Mouse (Mus musculus): ENCODE data around the gene Tnrc6b. TPM values are rescaled to one million over a fixed set of nuclear protein-coding genes. Genes with fewer than 3 reads are reported as not detected.

The Tnrc6b gene
- polyA plus RNA-seq, 1 experiment from 2014 or later = 6.5 TPM

GRCm38 (mm10) chr15:80706596-80706995, 4.5 kb upstream of the Tnrc6b start:
- peak overlapping the region; percentile 76 for H3K4me2 ChIP-seq (replicated peaks; ENCODE audit: low read depth)
- WGBS = 8% methylated on average over 11 of the region's 11 CpGs
- H3K9ac ChIP-seq (ENCODE audit: low read depth, low read length) = no peak overlapping the region
- H3K27me3 ChIP-seq (replicated peaks; ENCODE audit: control insufficient read depth, insufficient read depth, low read length) = no peaks in the 10 kb centered on the region
- peak overlapping the region; percentile 29 for H3K4me3 ChIP-seq (ENCODE audit: low read depth, low read length)
- no peaks in the 10 kb centered on the region for H3K36me3 ChIP-seq (ENCODE audit: control insufficient read depth, insufficient read depth)
- peaks cover 15% of the 10 kb centered on the region; the same call in 1 of the 2 replicates for H3K4me1 ChIP-seq (replicated peaks; ENCODE audit: control insufficient read depth, insufficient read depth, low read length)
- no peak for ATAC-seq
- TF ChIP-seq CTCF (IDR thresholded peaks at IDR 0.05; ENCODE audit: low read depth) = no peak
- H3K9me3 ChIP-seq (ENCODE audit: control insufficient read depth) = no peaks in the 10 kb centered on the region
- H3K27ac ChIP-seq (ENCODE audit: low read depth, low read length) = no peak overlapping the region

DNA sequence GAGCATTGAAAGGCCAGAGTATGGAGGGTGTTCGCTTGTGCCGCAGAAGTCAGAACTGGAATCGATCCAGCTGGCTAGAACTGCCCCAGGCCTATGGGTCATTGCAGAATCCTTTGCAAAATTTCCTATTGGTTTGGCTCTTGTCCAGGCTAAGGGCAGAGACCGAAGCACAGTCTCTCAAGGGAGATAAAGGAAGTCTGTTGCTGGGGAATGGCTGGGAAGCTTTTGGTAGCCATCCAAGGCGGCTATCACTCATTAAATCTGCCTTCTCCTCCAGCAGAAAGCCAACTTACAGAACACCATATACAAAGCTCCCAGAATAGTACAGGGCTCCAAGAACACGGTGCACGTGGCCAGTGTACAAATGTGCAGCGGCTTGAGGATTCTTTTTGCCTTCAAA, 4.0 kb upstream of the Tnrc6b start:
- no peak for ATAC-seq
- Histone ChIP-seq H3K4me2 (replicated peaks; ENCODE audit: low read depth) (peak overlapping the region; percentile 76), H3K36me3 (ENCODE audit: control insufficient read depth, insufficient read depth) (no peaks in the 10 kb centered on the region), H3K4me1 (replicated peaks; ENCODE audit: control insufficient read depth, insufficient read depth, low read length) (peaks cover 15% of the 10 kb centered on the region; the same call in 1 of the 2 replicates), H3K4me3 (ENCODE audit: low read depth, low read length) (no peak overlapping the region), H3K9me3 (ENCODE audit: control insufficient read depth) (no peaks in the 10 kb centered on the region), H3K9ac (ENCODE audit: low read depth, low read length) (no peak overlapping the region), H3K27me3 (replicated peaks; ENCODE audit: control insufficient read depth, insufficient read depth, low read length) (no peaks in the 10 kb centered on the region), H3K27ac (ENCODE audit: low read depth, low read length) (no peak overlapping the region)
- WGBS = 37% methylated on average over 8 of the region's 8 CpGs
- no peak for TF ChIP-seq CTCF (IDR thresholded peaks at IDR 0.05; ENCODE audit: low read depth)

- Histone ChIP-seq H3K9me3 (ENCODE audit: control insufficient read depth) (no peaks in the 10 kb centered on the region), H3K27ac (ENCODE audit: low read depth, low read length) (no peak overlapping the region), H3K36me3 (ENCODE audit: control insufficient read depth, insufficient read depth) (no peaks in the 10 kb centered on the region), H3K4me2 (replicated peaks; ENCODE audit: low read depth) (peak overlapping the region; percentile 59), H3K9ac (ENCODE audit: low read depth, low read length) (no peak overlapping the region), H3K4me1 (replicated peaks; ENCODE audit: control insufficient read depth, insufficient read depth, low read length) (peaks cover 15% of the 10 kb centered on the region; the same call in 1 of the 2 replicates), H3K27me3 (replicated peaks; ENCODE audit: control insufficient read depth, insufficient read depth, low read length) (no peaks in the 10 kb centered on the region), H3K4me3 (ENCODE audit: low read depth, low read length) (no peak overlapping the region)
- no peak for ATAC-seq
- WGBS = 35% methylated on average over 6 of the region's 6 CpGs
- peak; percentile 51 for TF ChIP-seq CTCF (IDR thresholded peaks at IDR 0.05; ENCODE audit: low read depth)
Measured at GRCm38 (mm10) chr15:80709593-80709992, 1.5 kb upstream of the Tnrc6b start.

GRCm38 (mm10) chr15:80710257-80710607, 881 bp upstream of the Tnrc6b start:
- ATAC-seq = no peak
- H3K9ac ChIP-seq (ENCODE audit: low read depth, low read length) = no peak overlapping the region
- H3K27me3 ChIP-seq (replicated peaks; ENCODE audit: control insufficient read depth, insufficient read depth, low read length) = no peaks in the 10 kb centered on the region
- peak overlapping the region; percentile 59 for H3K4me2 ChIP-seq (replicated peaks; ENCODE audit: low read depth)
- H3K4me1 ChIP-seq (replicated peaks; ENCODE audit: control insufficient read depth, insufficient read depth, low read length) = peaks cover 15% of the 10 kb centered on the region; the same call in 1 of the 2 replicates
- 14% methylated on average over 5 of the region's 5 CpGs for WGBS
- H3K9me3 ChIP-seq (ENCODE audit: control insufficient read depth) = no peaks in the 10 kb centered on the region
- no peaks in the 10 kb centered on the region for H3K36me3 ChIP-seq (ENCODE audit: control insufficient read depth, insufficient read depth)
- peak overlapping the region; percentile 97; the same call in 1 of the 2 replicates for H3K4me3 ChIP-seq (ENCODE audit: low read depth, low read length)
- no peak for TF ChIP-seq CTCF (IDR thresholded peaks at IDR 0.05; ENCODE audit: low read depth)
- peak overlapping the region; percentile 88; the same call in 1 of the 2 replicates for H3K27ac ChIP-seq (ENCODE audit: low read depth, low read length)

DNA sequence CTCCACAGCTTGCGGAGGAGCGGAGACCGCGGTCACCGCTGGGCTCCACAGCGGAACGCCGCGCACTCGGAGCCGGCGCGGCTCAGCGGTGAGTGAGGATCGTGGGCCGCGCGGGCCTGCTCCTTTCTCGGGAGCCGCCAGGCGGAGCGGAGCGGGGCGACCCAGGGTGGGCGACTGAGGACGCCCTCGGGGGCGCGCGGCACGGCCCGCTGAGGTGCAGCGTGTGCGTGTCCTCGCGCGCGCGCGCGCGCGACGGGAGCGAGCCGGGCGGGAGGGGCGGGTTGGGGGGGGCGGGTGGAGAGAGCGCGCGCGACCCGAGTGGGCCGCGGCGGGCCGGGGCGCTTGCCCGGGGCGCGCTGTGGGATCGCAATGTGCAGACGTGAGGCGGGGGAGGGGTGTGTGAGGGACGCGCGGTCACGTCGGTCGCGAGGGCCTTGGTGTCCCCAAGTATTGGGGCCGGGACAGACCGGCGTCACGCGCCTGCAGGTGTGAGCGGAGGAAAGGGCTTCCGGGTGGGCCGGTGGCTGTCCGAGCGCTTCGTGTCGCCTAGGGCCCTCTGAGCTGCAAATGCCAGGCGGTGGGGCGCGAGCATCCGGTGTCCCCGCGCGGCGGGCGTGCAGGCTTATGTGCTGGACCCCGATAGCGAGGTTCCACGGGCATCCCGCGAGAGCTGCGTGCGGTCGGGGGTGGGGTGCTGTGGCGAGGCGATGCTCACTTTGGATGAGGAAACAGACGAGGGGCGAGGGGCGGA, 463 bp downstream of the Tnrc6b start:
- Histone ChIP-seq H3K27me3 (replicated peaks; ENCODE audit: control insufficient read depth, insufficient read depth, low read length) (no peaks in the 10 kb centered on the region), H3K4me3 (ENCODE audit: low read depth, low read length) (peak overlapping the region; percentile 97), H3K27ac (ENCODE audit: low read depth, low read length) (peak overlapping the region; percentile 88), H3K4me1 (replicated peaks; ENCODE audit: control insufficient read depth, insufficient read depth, low read length) (0 out of 2 replicates have a peak, but pooled peaks cover 15% of the 10 kb centered on the region), H3K9ac (ENCODE audit: low read depth, low read length) (peak overlapping the region; percentile 99), H3K4me2 (replicated peaks; ENCODE audit: low read depth) (peak overlapping the region; percentile 92), H3K9me3 (ENCODE audit: control insufficient read depth) (no peaks in the 10 kb centered on the region), H3K36me3 (ENCODE audit: control insufficient read depth, insufficient read depth) (no peaks in the 10 kb centered on the region)
- ATAC-seq = peak; percentile 45
- peak; percentile 35 for TF ChIP-seq CTCF (IDR thresholded peaks at IDR 0.05; ENCODE audit: low read depth)
- WGBS = under 1% methylated on average over 83 of the region's 106 CpGs

DNA sequence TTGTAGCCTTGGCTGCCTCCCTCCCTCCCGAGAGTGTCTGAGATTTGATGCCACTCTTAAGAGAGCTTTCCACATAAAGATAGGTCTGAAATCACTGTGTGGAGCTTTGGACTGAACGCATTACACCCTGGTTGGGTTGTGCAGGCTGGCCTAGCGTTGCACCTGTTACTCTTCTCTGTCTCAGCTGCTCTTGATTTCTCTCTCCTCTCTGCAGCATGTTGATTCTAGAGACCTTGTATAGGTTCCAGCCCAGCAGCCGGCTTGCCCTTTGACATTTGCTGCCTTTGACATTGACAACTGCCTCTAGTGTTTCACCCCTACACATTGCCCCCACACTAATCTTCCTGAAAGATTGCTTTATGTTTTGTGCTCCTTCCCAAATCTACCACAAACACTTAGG, 3.2 kb downstream of the Tnrc6b start:
- no peaks in the 10 kb centered on the region for H3K9me3 ChIP-seq (ENCODE audit: control insufficient read depth)
- H3K9ac ChIP-seq (ENCODE audit: low read depth, low read length) = no peak overlapping the region
- H3K4me3 ChIP-seq (ENCODE audit: low read depth, low read length) = no peak overlapping the region
- no peak overlapping the region for H3K4me2 ChIP-seq (replicated peaks; ENCODE audit: low read depth)
- H3K36me3 ChIP-seq (ENCODE audit: control insufficient read depth, insufficient read depth) = no peaks in the 10 kb centered on the region
- H3K4me1 ChIP-seq (replicated peaks; ENCODE audit: control insufficient read depth, insufficient read depth, low read length) = 0 out of 2 replicates have a peak, but pooled peaks cover 7% of the 10 kb centered on the region
- no peak for ATAC-seq
- H3K27ac ChIP-seq (ENCODE audit: low read depth, low read length) = no peak overlapping the region
- no peak for TF ChIP-seq CTCF (IDR thresholded peaks at IDR 0.05; ENCODE audit: low read depth)
- WGBS = 75% methylated on average over 4 of the region's 4 CpGs
- H3K27me3 ChIP-seq (replicated peaks; ENCODE audit: control insufficient read depth, insufficient read depth, low read length) = no peaks in the 10 kb centered on the region

All from intestine, postnatal 0 days (tissue).